Mouse (Mus musculus) myocyte (in vitro differentiated cells): ENCODE measurements around the gene Eef2k.

Experiments used
- CEBPB ChIP-seq: IDR thresholded peaks from 2 replicates; pipeline ENCODE4 v1.6.1; 2011; ENCODE audit warnings: mild to moderate bottlenecking, moderate library complexity; ENCODE audit not compliant: poor library complexity, insufficient read depth, severe bottlenecking
- E2F4 ChIP-seq: IDR thresholded peaks from one replicate; pipeline ENCODE4 v1.6.1; 2011; ENCODE audit warnings: mild to moderate bottlenecking, control low read depth, moderate library complexity; ENCODE audit not compliant: insufficient read depth
- MAX ChIP-seq: IDR thresholded peaks from one replicate; pipeline ENCODE4 v1.6.1; 2011; ENCODE audit warnings: low read depth, mild to moderate bottlenecking, control low read depth
- MYOD1 ChIP-seq, 3 experiments: IDR thresholded peaks; one replicate each; pipeline ENCODE4 v1.6.1; 2011; ENCODE audit warnings: control low read depth in 2 of 3, low read depth in 2 of 3, mild to moderate bottlenecking in 2 of 3, moderate library complexity in 1 of 3; ENCODE audit not compliant: insufficient read length in 2 of 3, control insufficient read depth in 1 of 3
- MYOG ChIP-seq, 3 experiments: IDR thresholded peaks; one replicate each; pipeline ENCODE4 v1.6.1; 2011; ENCODE audit warnings: control low read depth in 2 of 3, low read depth in 2 of 3, mild to moderate bottlenecking in 2 of 3; ENCODE audit not compliant: insufficient read length in 2 of 3, control insufficient read depth in 1 of 3, insufficient read depth in 1 of 3
- POLR2A ChIP-seq: IDR thresholded peaks from one replicate; pipeline ENCODE4 v1.6.1; 2011; ENCODE audit warnings: low read depth, mild to moderate bottlenecking, control low read depth, moderate library complexity; ENCODE audit not compliant: insufficient read length
- POLR2AphosphoS2 ChIP-seq: IDR thresholded peaks from one replicate; pipeline ENCODE4 v1.6.1; 2011; ENCODE audit warnings: low read depth, control low read depth; ENCODE audit not compliant: insufficient read length
- REST ChIP-seq: IDR thresholded peaks from one replicate; pipeline ENCODE4 v1.6.1; 2011; ENCODE audit warnings: mild to moderate bottlenecking, control low read depth, moderate library complexity; ENCODE audit not compliant: insufficient read depth, insufficient read length
- SRF ChIP-seq: IDR thresholded peaks from one replicate; pipeline ENCODE4 v1.6.1; 2011; ENCODE audit warnings: low read depth; ENCODE audit not compliant: control insufficient read depth, insufficient read length
- TCF12 ChIP-seq: IDR thresholded peaks from one replicate; pipeline ENCODE4 v1.6.1; 2011; ENCODE audit warnings: mild to moderate bottlenecking, control low read depth; ENCODE audit not compliant: poor library complexity, insufficient read depth, severe bottlenecking
- USF1 ChIP-seq: IDR thresholded peaks from one replicate; pipeline ENCODE4 v1.6.1; 2011; ENCODE audit warnings: low read depth, mild to moderate bottlenecking, control low read depth, moderate library complexity

DNA sequence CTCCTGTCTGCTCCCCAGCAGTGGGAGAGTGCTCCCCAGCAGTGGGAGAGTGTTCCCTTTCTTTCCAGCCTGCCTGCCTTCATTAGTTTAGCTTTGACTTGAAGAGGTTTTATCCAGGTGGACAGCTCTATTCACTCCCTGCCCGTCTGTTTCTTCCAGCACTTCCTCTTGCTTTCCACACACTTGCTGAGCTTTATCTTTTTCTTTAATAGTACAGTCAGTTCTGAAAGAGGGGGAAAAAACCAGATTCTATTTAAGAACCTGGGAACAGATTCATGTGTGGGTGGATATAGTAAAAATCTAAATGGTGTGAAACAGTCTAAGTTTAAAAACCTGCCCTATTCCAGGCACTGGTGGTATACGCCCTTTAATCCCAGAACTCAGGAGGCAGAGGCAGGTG, 17.5 kb upstream of the Eef2k start:
- TF ChIP-seq MYOD1 (IDR thresholded peaks at IDR 0.05; ENCODE audit: control insufficient read depth in 1 of 3, insufficient read length in 2 of 3, low read depth in 2 of 3) (no peak), POLR2AphosphoS2 (no peak), POLR2A (no peak), CEBPB (no peak), E2F4 (no peak), MAX (no peak), SRF (no peak), USF1 (no peak), MYOG (IDR thresholded peaks at IDR 0.05; ENCODE audit: control insufficient read depth in 1 of 3, insufficient read depth in 1 of 3, insufficient read length in 2 of 3, low read depth in 2 of 3) (no peak), REST (no peak), TCF12 (no peak)
